Mouse (Mus musculus): ENCODE results near the gene Eno1.

Gene Eno1

GRCm38 (mm10) chr4:150236521-150237481 lies at the start of gene Eno1:
TSS of gene Eno1 (plus strand) at chr4:150236721.
- DNase-seq (ENCODE audit: low read depth, low spot score) = peak; percentile 98

- peak; percentile 25 for DNase-seq (ENCODE audit: low read depth, low spot score)
These were observed 48.3 kb upstream of the Eno1 start for GRCm38 (mm10) chr4:150188236-150188635.

GRCm38 (mm10) chr4:150192199-150192598 lies 44.3 kb upstream of the Eno1 start:
- DNase-seq (ENCODE audit: low read depth, low spot score) = no peak

GRCm38 (mm10) chr4:150193915-150194314 lies 42.6 kb upstream of the Eno1 start:
- peak; percentile 29 for DNase-seq (ENCODE audit: low read depth, low spot score)

- DNase-seq (ENCODE audit: low read depth, low spot score) = no peak
These were observed 38.3 kb upstream of the Eno1 start for GRCm38 (mm10) chr4:150198268-150198667.

GRCm38 (mm10) chr4:150201232-150201631 lies 35.3 kb upstream of the Eno1 start, which contains the start of gene Car6:
TSS of gene Car6 (minus strand) at chr4:150201332.
- DNase-seq (ENCODE audit: low read depth, low spot score) = no peak

GRCm38 (mm10) chr4:150202702-150203101 lies 33.8 kb upstream of the Eno1 start:
- DNase-seq (ENCODE audit: low read depth, low spot score) = no peak

- DNase-seq (ENCODE audit: low read depth, low spot score) = no peak
These were observed 31.6 kb upstream of the Eno1 start for GRCm38 (mm10) chr4:150204877-150205276.

DNA sequence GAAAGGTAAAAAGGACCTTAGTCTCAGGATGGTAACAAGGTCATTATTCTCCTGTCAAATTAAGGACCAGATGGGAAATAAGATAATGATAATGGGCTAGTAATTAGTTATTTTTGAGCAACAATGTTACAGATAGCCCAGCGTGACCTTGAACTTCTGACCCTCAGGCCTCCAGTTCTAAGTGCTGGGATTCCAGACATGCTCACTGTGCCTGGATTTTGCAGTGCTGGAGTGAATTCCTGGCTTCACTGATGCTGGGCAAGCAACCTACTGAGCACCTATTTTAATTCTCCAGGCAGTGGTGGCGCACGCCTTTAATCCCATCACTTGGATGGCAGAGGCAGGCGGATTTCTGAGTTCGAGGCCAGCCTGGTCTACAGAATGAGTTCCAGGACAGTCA lies 26.8 kb upstream of the Eno1 start:
- no peak for DNase-seq (ENCODE audit: low read depth, low spot score)

DNA sequence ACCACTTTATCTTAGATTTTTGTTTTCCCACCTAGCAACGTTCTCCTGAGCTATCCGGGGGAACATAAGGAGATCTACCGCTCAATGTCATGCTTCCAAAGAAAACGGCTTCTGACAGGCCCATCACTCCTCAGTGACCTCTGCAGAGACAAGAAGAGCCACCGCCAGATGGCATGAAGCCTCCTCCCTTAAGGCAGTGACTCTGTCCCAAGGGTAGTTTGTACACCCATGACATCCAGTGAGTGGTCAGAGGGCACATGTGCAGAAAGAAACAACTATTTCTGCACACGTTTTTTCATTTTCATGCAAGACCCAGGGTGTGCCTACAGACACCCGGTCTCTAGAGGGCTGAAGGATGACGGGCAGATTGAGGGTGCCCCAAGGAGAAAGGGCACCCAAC lies 26.2 kb upstream of the Eno1 start:
- no peak for DNase-seq (ENCODE audit: low read depth, low spot score)

DNA sequence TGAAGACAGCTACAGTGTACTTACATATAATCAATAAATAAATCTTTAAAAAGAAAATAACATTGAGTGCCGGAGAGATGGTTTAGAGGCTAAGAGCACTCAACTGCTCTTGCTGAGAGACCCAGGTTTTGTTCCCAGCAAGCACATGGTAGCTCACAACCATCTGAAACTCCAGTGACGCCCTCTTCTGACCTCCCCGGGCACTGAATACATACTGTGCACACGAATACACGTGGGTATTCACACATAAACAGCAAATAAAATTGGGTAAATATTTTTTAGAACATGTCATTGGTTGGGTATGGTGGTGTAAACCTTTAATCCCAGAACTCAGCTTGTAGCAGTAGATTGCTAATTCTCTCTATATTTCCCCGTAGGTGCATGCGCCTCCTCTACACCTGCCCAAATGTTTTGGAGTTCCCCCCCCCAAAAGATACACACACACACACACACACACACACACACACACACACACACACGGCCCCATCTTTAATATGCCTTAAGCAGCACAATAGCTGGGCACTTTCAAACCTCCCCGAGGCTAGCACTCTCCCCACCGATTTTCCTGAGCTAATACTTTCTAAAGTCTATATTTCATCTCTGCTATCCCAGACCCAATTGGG lies 24.5 kb upstream of the Eno1 start:
- DNase-seq (ENCODE audit: low read depth, low spot score) = no peak

DNA sequence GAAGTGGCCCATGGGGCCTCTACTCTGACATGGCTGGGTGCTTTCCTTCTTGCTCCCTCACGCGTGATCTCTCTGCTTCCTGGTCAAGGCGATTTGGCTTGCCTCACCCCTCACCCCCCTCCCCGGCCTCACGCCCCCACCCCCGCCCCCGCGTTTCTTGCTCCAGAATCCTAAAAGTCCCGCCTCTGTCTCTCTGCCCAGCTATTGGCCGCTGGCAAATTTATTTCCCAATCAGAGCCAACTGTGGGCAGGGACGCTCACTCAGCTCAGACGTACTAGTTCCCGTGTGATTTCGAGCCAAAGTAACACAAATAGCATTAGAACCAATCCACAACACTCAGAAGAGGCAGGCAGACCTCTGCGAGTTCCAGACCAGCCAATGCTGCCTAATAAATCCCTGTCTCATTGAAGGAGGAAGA lies 24.0 kb upstream of the Eno1 start:
- peak; percentile 49 for DNase-seq (ENCODE audit: low read depth, low spot score)

GRCm38 (mm10) chr4:150213910-150214309 lies 22.6 kb upstream of the Eno1 start:
- DNase-seq (ENCODE audit: low read depth, low spot score) = no peak

- DNase-seq (ENCODE audit: low read depth, low spot score) = no peak
These were observed 20.1 kb upstream of the Eno1 start for GRCm38 (mm10) chr4:150216423-150216822.

- DNase-seq (ENCODE audit: low read depth, low spot score) = no peak
These were observed 19.4 kb upstream of the Eno1 start for GRCm38 (mm10) chr4:150217042-150217554.

DNA sequence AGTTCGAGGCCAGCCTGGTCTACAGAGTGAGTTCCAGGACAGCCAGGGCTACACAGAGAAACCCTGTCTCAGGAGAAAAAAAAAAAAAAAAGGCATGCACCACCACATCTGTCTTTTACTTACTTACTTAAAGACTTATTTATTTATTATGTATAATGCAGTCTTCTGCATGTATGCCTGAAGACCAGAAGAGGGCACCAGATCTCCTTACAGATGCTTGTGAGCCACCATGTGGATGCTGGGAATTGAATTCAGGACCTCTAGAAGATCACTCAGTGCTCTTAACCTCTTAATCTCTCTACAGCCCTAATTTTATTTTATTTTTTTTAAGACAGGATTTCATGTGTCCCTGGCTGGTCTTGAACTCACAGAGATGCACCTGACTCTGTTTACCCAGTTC lies 18.6 kb upstream of the Eno1 start:
- no peak for DNase-seq (ENCODE audit: low read depth, low spot score)

DNA sequence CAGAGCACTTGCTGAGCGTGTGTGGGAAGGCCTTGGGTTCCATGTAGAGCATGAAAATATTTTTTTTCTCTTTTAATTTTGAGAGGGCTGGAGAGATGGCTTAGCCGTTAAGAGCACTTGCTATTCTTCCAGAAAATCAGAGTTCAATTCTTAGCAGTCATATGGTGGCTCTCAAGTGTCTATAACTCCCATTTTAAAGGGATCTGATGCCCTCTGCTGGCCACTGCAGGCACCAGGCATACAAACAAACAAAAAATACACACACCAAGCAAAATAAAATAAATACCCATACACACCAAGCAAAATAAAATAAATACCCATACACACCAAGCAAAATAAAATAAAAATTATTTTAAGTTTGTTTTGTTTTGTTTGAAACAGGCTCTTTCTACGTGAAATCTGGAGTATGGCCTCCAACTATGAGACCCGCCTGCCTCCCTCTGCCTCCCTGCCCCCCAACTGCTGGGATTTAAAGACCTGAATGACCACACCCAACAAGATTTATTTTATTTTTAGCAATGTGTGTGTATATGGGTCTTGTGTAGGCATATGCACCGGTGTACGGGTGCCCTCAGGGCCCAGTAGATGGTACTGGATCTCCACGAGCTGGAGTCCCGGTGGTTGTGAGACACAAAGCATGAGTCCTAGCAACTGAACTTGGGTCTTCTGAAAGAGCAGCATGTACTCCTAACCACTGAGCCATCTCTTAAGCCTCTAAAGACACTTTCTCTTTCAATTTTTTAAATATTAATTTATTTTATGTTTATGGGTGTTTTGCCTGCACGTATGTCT lies 16.8 kb upstream of the Eno1 start:
- DNase-seq (ENCODE audit: low read depth, low spot score) = peak; percentile 82

GRCm38 (mm10) chr4:150220584-150220983 lies 15.9 kb upstream of the Eno1 start:
- no peak for DNase-seq (ENCODE audit: low read depth, low spot score)

DNA sequence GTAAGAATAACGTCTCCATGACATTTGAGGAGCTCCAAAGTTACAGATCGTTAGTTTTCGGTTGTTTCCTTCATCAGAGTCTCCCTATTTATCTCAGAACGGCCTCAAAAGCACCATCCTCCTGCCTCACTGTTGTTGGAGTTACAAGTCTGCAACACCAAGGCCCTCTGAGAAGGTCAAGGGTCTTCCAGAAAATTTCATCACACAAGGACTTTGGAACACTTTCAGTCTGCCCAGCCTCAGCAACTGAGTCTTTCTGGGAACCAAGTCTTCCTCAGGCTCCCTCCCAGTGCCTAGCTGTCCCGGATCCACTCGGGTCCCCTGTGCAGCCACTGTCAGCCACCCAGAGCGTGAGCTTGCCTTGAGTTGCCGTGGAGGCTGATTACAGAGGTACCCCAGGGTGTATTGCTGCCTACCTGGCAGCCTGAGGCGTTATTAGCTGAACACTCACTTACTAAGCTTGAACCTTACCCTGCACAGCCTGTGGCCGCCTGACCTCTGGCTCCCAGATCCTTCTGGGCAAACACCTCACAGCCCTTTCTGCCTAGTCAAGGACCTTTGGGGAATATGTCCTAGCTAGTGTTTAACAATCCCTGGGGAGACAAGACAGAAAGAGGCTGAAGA lies 15.4 kb upstream of the Eno1 start:
- no peak for DNase-seq (ENCODE audit: low read depth, low spot score)

GRCm38 (mm10) chr4:150223830-150224229 lies 12.7 kb upstream of the Eno1 start:
- no peak for DNase-seq (ENCODE audit: low read depth, low spot score)

- DNase-seq (ENCODE audit: low read depth, low spot score) = peak; percentile 66
These were observed 10.8 kb upstream of the Eno1 start for GRCm38 (mm10) chr4:150225700-150226099.

Data from brain, adult 2 months (tissue).